Mouse (Mus musculus): ENCODE measurements at regions not wholly inside any gene's neighbourhood (a gene's known extent, or its start where the extent isn't known, plus 50 kb on each side); places are given as distances from the start of the nearest gene placed in this dataset.

GRCm38 (mm10) chr4:66478601-66479217, 74.3 kb upstream of the Astn2 start:
- no peak for DNase-seq (ENCODE audit: extremely low spot score)

Measured in embryo, embryonic 9.5 days (tissue).